Mouse (Mus musculus): ENCODE data around the gene Arxes1. TPM values are rescaled to one million over a fixed set of nuclear protein-coding genes. Genes with fewer than 3 reads are reported as not detected.
A peak's percentile ranks its signal among the peaks of the same experiment; 100 is the strongest.
"Not testable (repeated sequence)": the region's sequence is repeated elsewhere in the genome, so short reads cannot be mapped to it uniquely, and the experiment has no call there.

The Arxes1 gene
- polyA plus RNA-seq, 1 experiment from 2014 or later = 56.5 TPM

DNA sequence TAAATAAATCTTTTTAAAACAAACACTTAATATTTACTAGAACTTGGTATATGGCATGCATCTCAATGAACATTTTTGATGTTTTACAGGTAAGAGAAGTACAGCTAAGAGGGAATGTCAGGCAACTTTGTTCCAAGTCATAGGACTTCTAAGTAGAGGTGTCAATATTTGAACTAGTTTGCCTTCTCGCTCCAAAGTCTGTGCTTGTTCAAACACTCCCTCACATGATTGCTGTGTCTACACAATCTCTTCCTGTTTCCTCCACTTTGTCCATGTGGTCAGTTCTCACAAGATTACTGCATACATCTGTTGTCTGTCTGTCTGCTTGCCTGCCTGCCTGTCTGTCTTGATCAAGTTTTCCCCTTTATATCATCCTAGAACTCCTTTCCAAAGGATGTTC lies 27.5 kb downstream of the Arxes1 start:
- H3K27ac ChIP-seq = no peak overlapping the region
- no peaks in the 10 kb centered on the region for H3K4me1 ChIP-seq
- no peaks in the 10 kb centered on the region for H3K27me3 ChIP-seq (replicated peaks)
- no peaks in the 10 kb centered on the region for H3K36me3 ChIP-seq
- 82% methylated on average over 1 of the region's 1 CpGs for WGBS
- no peak overlapping the region for H3K4me2 ChIP-seq (replicated peaks)
- H3K9ac ChIP-seq = no peak overlapping the region
- ATAC-seq (ENCODE audit: low FRiP score, low read depth) = no peak
- H3K4me3 ChIP-seq = no peak overlapping the region
- no peaks in the 10 kb centered on the region for H3K9me3 ChIP-seq

GRCm38 (mm10) chrX:136067201-136067991 lies 34.2 kb downstream of the Arxes1 start:
- H3K27me3 ChIP-seq (replicated peaks); H3K4me1 ChIP-seq; H3K9me3 ChIP-seq; H3K36me3 ChIP-seq: not testable (repeated sequence)
- Histone ChIP-seq H3K4me3 (peak overlapping the region; percentile 41), H3K27ac (0 out of 2 replicates have a peak overlapping the region, but pooled peaks have one; percentile 26), H3K9ac (peak overlapping the region; percentile 54), H3K4me2 (replicated peaks) (peak overlapping the region; percentile 50)
- WGBS = 29% methylated on average over 20 of the region's 48 CpGs
- ATAC-seq (ENCODE audit: low FRiP score, low read depth) = peak; percentile 80

- H3K9me3 ChIP-seq; H3K27me3 ChIP-seq (replicated peaks); H3K4me1 ChIP-seq; H3K36me3 ChIP-seq: not testable (repeated sequence)
- 8% methylated on average over 10 of the region's 32 CpGs for WGBS
- Histone ChIP-seq H3K4me3 (peak within 1 kb of the TSS; percentile 41), H3K4me2 (replicated peaks) (peak within 1 kb of the TSS; percentile 50), H3K9ac (peak within 1 kb of the TSS; percentile 54), H3K27ac (0 out of 2 replicates have a peak within 1 kb of the TSS, but pooled peaks have one; percentile 26)
- ATAC-seq (ENCODE audit: low FRiP score, low read depth) = peak; percentile 98
These were observed 34.9 kb downstream of the Arxes1 start, which contains the start of gene Bex2 for GRCm38 (mm10) chrX:136068020-136068419. TSS of gene Bex2 (minus strand) at chrX:136068236.

Other genes with a start within 250 kb of the Arxes1 start
- gene Bhlhb9, start 235.8 kb upstream of the Arxes1 start, polyA plus RNA-seq (2016; fragmentation: Nextera tagmentation; extraction: Ambion mirVana) = 80.2 and 90.3 TPM in 2 replicates
- 73.5 and 77.1 TPM in 2 replicates for gene Gprasp2, start 194.3 kb upstream of the Arxes1 start, polyA plus RNA-seq (2016; fragmentation: Nextera tagmentation; extraction: Ambion mirVana)
- 141 and 145 TPM in 2 replicates for gene Arxes2, start 39.5 kb upstream of the Arxes1 start, polyA plus RNA-seq (2016; fragmentation: Nextera tagmentation; extraction: Ambion mirVana)
- gene Bex2, start 34.9 kb downstream of the Arxes1 start, polyA plus RNA-seq (2016; fragmentation: Nextera tagmentation; extraction: Ambion mirVana) = 390 and 410 TPM in 2 replicates
- not detected in 2 replicates for gene Nxf3, start 51.9 kb downstream of the Arxes1 start, polyA plus RNA-seq (2016; fragmentation: Nextera tagmentation; extraction: Ambion mirVana)
- 66.8 and 67.0 TPM in 2 replicates for gene Bex4, start 105.6 kb downstream of the Arxes1 start, polyA plus RNA-seq (2016; fragmentation: Nextera tagmentation; extraction: Ambion mirVana)
- gene Tceal8, start 139.0 kb downstream of the Arxes1 start, polyA plus RNA-seq (2016; fragmentation: Nextera tagmentation; extraction: Ambion mirVana) = 156 and 175 TPM in 2 replicates
- 11.6 and 15.3 TPM in 2 replicates for gene Tceal5, start 170.5 kb downstream of the Arxes1 start, polyA plus RNA-seq (2016; fragmentation: Nextera tagmentation; extraction: Ambion mirVana)
- 4.4 and 5.9 TPM in 2 replicates for gene Tceal7, start 181.4 kb downstream of the Arxes1 start, polyA plus RNA-seq (2016; fragmentation: Nextera tagmentation; extraction: Ambion mirVana)
- gene Bex1, start 182.1 kb downstream of the Arxes1 start, polyA plus RNA-seq (2016; fragmentation: Nextera tagmentation; extraction: Ambion mirVana) = 117 and 121 TPM in 2 replicates
- 327 and 338 TPM in 2 replicates for gene Tceal9, start 211.7 kb downstream of the Arxes1 start, polyA plus RNA-seq (2016; fragmentation: Nextera tagmentation; extraction: Ambion mirVana)
- 648 and 661 TPM in 2 replicates for gene Bex3, start 236.9 kb downstream of the Arxes1 start, polyA plus RNA-seq (2016; fragmentation: Nextera tagmentation; extraction: Ambion mirVana)

Data from neural tube, embryonic 12.5 days (tissue).